Mouse (Mus musculus): ENCODE measurements at regions not wholly inside any gene's neighbourhood (a gene's known extent, or its start where the extent isn't known, plus 50 kb on each side); places are given as distances from the start of the nearest gene placed in this dataset.
A peak's percentile ranks its signal among the peaks of the same experiment; 100 is the strongest.

DNA sequence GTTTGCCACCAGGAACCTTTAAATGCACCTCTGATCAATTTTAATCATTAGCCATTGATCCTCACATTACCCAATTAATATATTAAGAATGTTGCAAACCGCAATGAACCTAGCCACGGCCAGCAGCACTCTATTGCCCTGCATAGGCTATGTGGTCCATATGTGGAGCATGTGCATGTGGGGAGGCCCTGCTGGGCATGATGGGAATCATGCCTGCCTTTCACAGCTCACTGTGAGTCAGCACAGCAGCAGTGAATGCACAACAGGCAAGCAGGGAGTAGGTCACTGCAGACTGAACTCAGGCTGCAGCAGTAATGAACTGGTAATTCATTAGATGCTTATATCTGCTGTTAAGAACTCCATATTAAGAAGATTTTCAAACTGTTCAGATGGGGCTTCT lies 119.5 kb upstream of the Nrp1 start:
- Histone ChIP-seq H3K4me1 (ENCODE audit: control insufficient read depth, insufficient read depth, low read length) (peaks cover 2% of the 10 kb centered on the region; the same call in 1 of the 2 replicates), H3K4me3 (ENCODE audit: insufficient read depth, low read length) (no peak overlapping the region), H3K27ac (ENCODE audit: insufficient read depth, low read length) (peak overlapping the region; percentile 81)
- no peak for TF ChIP-seq POLR2A (IDR thresholded peaks at IDR 0.05; ENCODE audit: low read depth, low read length)
- TF ChIP-seq CTCF (IDR thresholded peaks at IDR 0.05; ENCODE audit: borderline replicate concordance, insufficient read depth, low read length): no peak

- peak overlapping the region; percentile 81; the same call in 1 of the 2 replicates for H3K27ac ChIP-seq (ENCODE audit: insufficient read depth, low read length)
- peaks cover 5% of the 10 kb centered on the region; the same call in 1 of the 2 replicates for H3K4me1 ChIP-seq (ENCODE audit: control insufficient read depth, insufficient read depth, low read length)
- no peak overlapping the region for H3K4me3 ChIP-seq (ENCODE audit: insufficient read depth, low read length)
- TF ChIP-seq CTCF (IDR thresholded peaks at IDR 0.05; ENCODE audit: borderline replicate concordance, insufficient read depth, low read length): no peak
- no peak for TF ChIP-seq POLR2A (IDR thresholded peaks at IDR 0.05; ENCODE audit: low read depth, low read length)
Measured at GRCm38 (mm10) chr8:128239783-128240182, 118.6 kb upstream of the Nrp1 start.

DNA sequence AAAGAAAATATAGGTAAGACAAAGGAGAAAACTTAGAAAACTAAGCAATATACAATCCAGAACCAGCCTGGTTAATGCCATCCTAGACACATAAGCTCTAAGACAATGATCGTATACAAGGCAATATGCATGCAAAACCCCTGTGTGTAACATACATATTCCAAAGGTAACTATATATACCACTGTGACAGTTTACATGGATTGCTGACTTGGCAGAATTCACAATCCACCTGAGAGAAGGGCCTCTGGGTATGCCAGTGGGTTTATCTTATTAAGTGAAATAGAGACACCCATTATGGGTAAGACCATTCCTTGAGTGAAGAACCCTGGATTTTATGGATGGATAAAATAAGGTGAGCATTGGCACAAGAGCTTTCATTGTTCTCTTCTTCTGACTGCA lies 117.2 kb upstream of the Nrp1 start:
- Histone ChIP-seq H3K4me3 (ENCODE audit: insufficient read depth, low read length) (no peak overlapping the region), H3K27ac (ENCODE audit: insufficient read depth, low read length) (no peak overlapping the region), H3K4me1 (ENCODE audit: control insufficient read depth, insufficient read depth, low read length) (peaks cover 9% of the 10 kb centered on the region)
- TF ChIP-seq POLR2A (IDR thresholded peaks at IDR 0.05; ENCODE audit: low read depth, low read length): no peak
- TF ChIP-seq CTCF (IDR thresholded peaks at IDR 0.05; ENCODE audit: borderline replicate concordance, insufficient read depth, low read length): no peak

DNA sequence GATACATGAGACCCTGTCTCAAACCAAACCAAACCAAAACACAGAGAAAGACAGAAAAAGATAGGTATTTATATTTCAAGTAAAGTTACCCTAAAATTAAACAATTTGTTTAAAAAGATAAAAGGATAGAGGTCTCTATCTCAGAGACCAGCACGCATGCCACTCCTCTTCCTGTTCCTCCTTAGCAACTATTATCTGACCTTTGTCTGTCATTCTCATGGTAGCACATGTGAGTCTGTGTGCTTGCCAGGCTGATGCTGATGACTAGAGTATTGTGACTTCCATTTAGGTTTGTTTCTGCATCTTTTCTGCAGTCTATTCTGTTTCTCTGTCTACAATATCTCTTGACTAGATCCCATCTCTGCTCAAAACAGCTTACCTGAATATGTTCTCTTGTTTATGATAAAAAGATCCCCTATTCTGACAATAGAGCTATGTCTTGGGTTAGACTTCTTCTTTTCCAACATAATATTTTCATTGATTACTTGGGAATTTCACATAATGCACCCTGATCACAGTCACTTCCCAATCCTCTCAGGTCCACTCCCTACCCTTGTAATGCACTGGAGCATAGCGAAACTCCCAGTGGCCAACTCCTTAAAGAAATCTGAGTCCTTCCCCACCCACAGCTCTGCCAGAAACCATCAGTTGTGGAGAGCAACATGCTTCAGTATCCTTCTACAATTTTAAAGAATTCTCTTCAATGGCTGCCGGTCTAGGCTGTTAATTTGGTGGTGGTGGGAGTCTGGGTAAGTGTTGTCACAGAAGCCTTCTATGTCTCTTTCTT lies 115.7 kb upstream of the Nrp1 start:
- no peak overlapping the region for H3K27ac ChIP-seq (ENCODE audit: insufficient read depth, low read length)
- TF ChIP-seq CTCF (IDR thresholded peaks at IDR 0.05; ENCODE audit: borderline replicate concordance, insufficient read depth, low read length) (no peak), POLR2A (IDR thresholded peaks at IDR 0.05; ENCODE audit: low read depth, low read length) (no peak)
- H3K4me3 ChIP-seq (ENCODE audit: insufficient read depth, low read length): no peak overlapping the region
- H3K4me1 ChIP-seq (ENCODE audit: control insufficient read depth, insufficient read depth, low read length): peaks cover 9% of the 10 kb centered on the region

DNA sequence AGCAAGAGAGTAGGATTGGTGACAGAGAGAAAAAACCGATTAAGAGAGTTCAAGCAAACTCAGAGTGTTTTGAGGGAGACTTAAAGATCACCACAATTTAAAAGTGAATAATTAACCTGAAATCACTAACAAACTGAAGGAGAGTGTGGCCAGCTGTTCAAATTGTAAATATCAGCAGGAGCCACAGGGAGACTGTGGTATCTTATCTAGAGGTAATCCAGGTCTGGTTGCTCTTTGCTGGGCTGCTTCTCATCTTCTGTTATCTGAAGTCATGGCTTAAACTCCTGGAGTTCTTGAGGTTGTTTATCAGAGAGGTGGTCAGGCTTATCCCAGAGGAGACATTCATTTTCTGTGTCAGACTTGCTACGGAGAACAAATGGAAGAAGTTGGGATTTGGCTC lies 106.7 kb upstream of the Nrp1 start:
- no peaks in the 10 kb centered on the region for H3K4me1 ChIP-seq (ENCODE audit: control insufficient read depth, insufficient read depth, low read length)
- H3K4me3 ChIP-seq (ENCODE audit: insufficient read depth, low read length): no peak overlapping the region
- no peak for TF ChIP-seq CTCF (IDR thresholded peaks at IDR 0.05; ENCODE audit: borderline replicate concordance, insufficient read depth, low read length)
- TF ChIP-seq POLR2A (IDR thresholded peaks at IDR 0.05; ENCODE audit: low read depth, low read length): no peak
- H3K27ac ChIP-seq (ENCODE audit: insufficient read depth, low read length): no peak overlapping the region

DNA sequence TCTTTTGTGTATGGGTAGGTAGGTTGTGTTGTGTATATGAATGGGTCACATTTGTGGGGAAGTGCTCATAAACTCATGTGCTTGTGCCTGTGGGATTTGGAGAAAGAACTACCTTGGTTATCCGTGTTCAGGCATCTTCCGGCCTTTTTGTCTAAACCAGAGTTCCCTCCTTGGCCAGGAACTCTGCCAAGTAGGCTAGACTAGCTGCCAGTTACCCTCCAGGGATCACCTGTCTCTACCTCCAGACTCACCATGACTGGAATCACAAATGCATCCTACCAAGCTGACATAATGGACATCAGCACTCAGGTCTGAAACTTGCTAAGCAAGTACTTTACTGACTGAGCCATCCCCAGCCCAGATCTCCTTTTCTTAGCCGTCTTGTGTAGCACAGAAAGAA lies 97.6 kb upstream of the Nrp1 start:
- Histone ChIP-seq H3K27ac (ENCODE audit: insufficient read depth, low read length) (no peak overlapping the region), H3K4me1 (ENCODE audit: control insufficient read depth, insufficient read depth, low read length) (peaks cover 14% of the 10 kb centered on the region)
- no peak for TF ChIP-seq CTCF (IDR thresholded peaks at IDR 0.05; ENCODE audit: borderline replicate concordance, insufficient read depth, low read length)
- no peak for TF ChIP-seq POLR2A (IDR thresholded peaks at IDR 0.05; ENCODE audit: low read depth, low read length)

GRCm38 (mm10) chr8:128261367-128261766 lies 97.0 kb upstream of the Nrp1 start:
- H3K27ac ChIP-seq (ENCODE audit: insufficient read depth, low read length): no peak overlapping the region
- H3K4me1 ChIP-seq (ENCODE audit: control insufficient read depth, insufficient read depth, low read length): peaks cover 14% of the 10 kb centered on the region
- no peak overlapping the region for H3K4me3 ChIP-seq (ENCODE audit: insufficient read depth, low read length)
- no peak for TF ChIP-seq POLR2A (IDR thresholded peaks at IDR 0.05; ENCODE audit: low read depth, low read length)
- no peak for TF ChIP-seq CTCF (IDR thresholded peaks at IDR 0.05; ENCODE audit: borderline replicate concordance, insufficient read depth, low read length)

More for the DNA sequence above, 97.6 kb upstream of the Nrp1 start:
- no peak overlapping the region for H3K4me3 ChIP-seq (ENCODE audit: insufficient read depth, low read length)

DNA sequence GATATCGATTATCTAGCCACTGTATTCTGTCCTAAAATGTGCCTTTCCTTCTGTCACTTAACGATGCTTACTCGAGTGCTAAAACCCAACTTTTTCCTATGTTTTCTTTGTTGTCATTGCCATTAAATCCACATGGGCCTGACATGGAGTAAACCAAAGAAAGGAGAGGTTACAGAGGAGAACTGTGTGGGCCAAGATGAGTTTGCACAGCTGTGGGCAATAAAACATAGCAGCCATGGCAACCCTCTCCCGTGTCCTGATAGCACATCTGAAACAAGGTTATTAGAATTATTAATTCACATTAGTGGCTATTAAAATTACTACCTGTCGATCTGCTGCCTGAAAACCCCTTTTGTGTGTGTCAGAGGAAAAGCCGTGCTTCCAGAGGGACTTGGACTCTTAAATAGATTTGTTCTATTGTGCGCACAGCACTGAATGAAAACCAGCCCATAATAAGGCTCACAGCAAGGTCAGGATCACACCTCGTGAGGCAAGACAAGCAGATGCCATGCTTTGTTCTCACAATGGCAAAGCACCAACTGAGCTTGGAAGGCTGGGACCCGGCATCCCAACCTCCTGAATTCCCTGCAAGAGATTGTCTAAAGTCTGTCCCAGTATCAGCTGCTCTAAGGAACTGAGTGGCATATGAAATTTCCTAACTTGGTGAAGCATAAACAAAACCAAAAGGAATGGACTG lies 95.0 kb upstream of the Nrp1 start:
- TF ChIP-seq CTCF (IDR thresholded peaks at IDR 0.05; ENCODE audit: borderline replicate concordance, insufficient read depth, low read length) (no peak), POLR2A (IDR thresholded peaks at IDR 0.05; ENCODE audit: low read depth, low read length) (no peak)
- Histone ChIP-seq H3K4me1 (ENCODE audit: control insufficient read depth, insufficient read depth, low read length) (peaks cover 14% of the 10 kb centered on the region), H3K4me3 (ENCODE audit: insufficient read depth, low read length) (no peak overlapping the region), H3K27ac (ENCODE audit: insufficient read depth, low read length) (no peak overlapping the region)

GRCm38 (mm10) chr8:128267261-128267660 lies 91.1 kb upstream of the Nrp1 start:
- no peak for TF ChIP-seq CTCF (IDR thresholded peaks at IDR 0.05; ENCODE audit: borderline replicate concordance, insufficient read depth, low read length)
- TF ChIP-seq POLR2A (IDR thresholded peaks at IDR 0.05; ENCODE audit: low read depth, low read length): no peak
- Histone ChIP-seq H3K4me3 (ENCODE audit: insufficient read depth, low read length) (no peak overlapping the region), H3K27ac (ENCODE audit: insufficient read depth, low read length) (no peak overlapping the region), H3K4me1 (ENCODE audit: control insufficient read depth, insufficient read depth, low read length) (peaks cover 13% of the 10 kb centered on the region)

DNA sequence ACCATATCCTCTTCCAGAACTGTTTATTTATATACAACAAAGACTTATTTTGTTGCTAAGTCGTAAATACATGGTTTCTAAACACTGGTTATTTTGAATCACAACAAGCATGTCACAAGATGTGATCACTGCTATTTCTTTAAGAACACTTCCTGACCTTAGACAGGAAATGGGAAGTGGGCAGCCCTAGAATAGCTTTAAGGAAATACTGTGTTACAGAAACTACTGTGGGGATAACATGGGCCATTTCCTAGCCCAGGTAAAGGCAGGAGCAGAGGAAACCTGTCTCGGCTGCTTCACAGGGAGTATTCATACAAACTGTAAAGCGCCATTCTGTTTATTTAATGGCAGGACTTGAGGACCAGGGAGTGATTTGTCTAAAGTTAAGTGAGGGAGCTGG lies 90.4 kb upstream of the Nrp1 start:
- Histone ChIP-seq H3K27ac (ENCODE audit: insufficient read depth, low read length) (no peak overlapping the region), H3K4me1 (ENCODE audit: control insufficient read depth, insufficient read depth, low read length) (peaks cover 18% of the 10 kb centered on the region), H3K4me3 (ENCODE audit: insufficient read depth, low read length) (no peak overlapping the region)
- TF ChIP-seq CTCF (IDR thresholded peaks at IDR 0.05; ENCODE audit: borderline replicate concordance, insufficient read depth, low read length): no peak
- no peak for TF ChIP-seq POLR2A (IDR thresholded peaks at IDR 0.05; ENCODE audit: low read depth, low read length)
